Mouse (Mus musculus) lung, adult 2 months (tissue): Measurements from ENCODE around the gene Heg1.

ENCODE experiments used
- CTCF ChIP-seq: fragments of 200-500 bp; IDR thresholded peaks from 2 replicates; pipeline ENCODE4 v1.5.1; 2011; ENCODE audit warnings: mild to moderate bottlenecking, low read length, control low read depth; ENCODE audit not compliant: insufficient read depth
- POLR2A ChIP-seq: fragments of 200-500 bp; IDR thresholded peaks from 2 replicates; pipeline ENCODE4 v1.6.1; 2011; ENCODE audit warnings: low read depth, mild to moderate bottlenecking, control low read depth, low read length, borderline replicate concordance; ENCODE audit errors: extremely low read depth

DNA sequence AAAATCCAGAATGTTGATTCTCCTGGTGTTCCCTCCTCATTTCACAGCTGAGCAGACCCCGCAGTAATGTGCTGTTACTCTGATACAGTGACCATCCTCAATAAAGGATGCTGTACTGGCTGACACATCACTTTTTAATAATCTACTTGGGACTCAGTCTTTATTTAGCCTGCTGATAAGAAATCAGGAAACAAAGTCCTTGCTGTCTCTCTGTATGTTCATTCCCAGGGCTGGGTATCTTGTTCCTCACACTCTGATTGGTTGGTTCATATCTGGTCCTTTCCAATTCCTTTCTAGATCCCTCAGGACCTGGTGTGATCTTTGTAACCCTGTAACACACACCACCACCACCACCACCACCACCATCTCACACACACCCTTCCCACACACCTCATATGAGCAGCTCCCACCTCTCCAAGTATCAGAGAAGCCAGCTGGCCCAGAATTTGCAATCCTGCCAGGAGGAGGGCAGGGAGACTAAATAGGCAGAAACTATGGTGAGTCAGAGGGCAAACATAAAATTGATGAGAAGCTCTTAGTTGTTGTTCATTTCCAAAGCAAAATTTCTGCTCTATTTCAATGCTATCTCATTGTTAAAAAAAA, 91.7 kb downstream of the Heg1 start:
- TF ChIP-seq POLR2A = no peak
- TF ChIP-seq CTCF = no peak
